Mouse (Mus musculus) mature B cell (primary cell): ENCODE results near the gene Cdkl3.
"Not testable (repeated sequence)": the region's sequence is repeated elsewhere in the genome, so short reads cannot be mapped to it uniquely, and the experiment has no call there.

Experiments used
- in situ Hi-C: fragments of 300-500 bp; cut with MboI; formaldehyde crosslinking; loops from 2 replicates; pipeline ENCODE4 v1.14.3; 2019

Gene Cdkl3

GRCm38 (mm10) chr11:52076742-52077352 lies 72.8 kb downstream of the Cdkl3 start:
- in situ Hi-C loops = no loop called here

GRCm38 (mm10) chr11:52077939-52078338 lies 73.9 kb downstream of the Cdkl3 start:
- in situ Hi-C loops = no loop called here

GRCm38 (mm10) chr11:52079978-52080377 lies 76.0 kb downstream of the Cdkl3 start:
- in situ Hi-C loops = no loop called here

GRCm38 (mm10) chr11:52080656-52081055 lies 76.6 kb downstream of the Cdkl3 start:
- in situ Hi-C loops = no loop called here

- in situ Hi-C loops = no loop called here
Observed at GRCm38 (mm10) chr11:52085857-52086203, 81.8 kb downstream of the Cdkl3 start.

GRCm38 (mm10) chr11:52086204-52086864 lies 82.3 kb downstream of the Cdkl3 start:
- in situ Hi-C loops = no loop called here

GRCm38 (mm10) chr11:52089291-52089690 lies 85.3 kb downstream of the Cdkl3 start:
- in situ Hi-C loops = no loop called here

GRCm38 (mm10) chr11:52091261-52091660 lies 87.2 kb downstream of the Cdkl3 start:
- in situ Hi-C loops = no loop called here

- in situ Hi-C loops = no loop called here
Observed at GRCm38 (mm10) chr11:52094568-52094967, 90.5 kb downstream of the Cdkl3 start.

- in situ Hi-C loops = no loop called here
Observed at GRCm38 (mm10) chr11:52097016-52097415, 93.0 kb downstream of the Cdkl3 start.

GRCm38 (mm10) chr11:52097596-52097995 lies 93.6 kb downstream of the Cdkl3 start:
- in situ Hi-C loops = no loop called here

- in situ Hi-C loops = no loop called here
Observed at GRCm38 (mm10) chr11:52098398-52098946, 94.5 kb downstream of the Cdkl3 start, which contains the start of gene Ppp2ca. Gene Ppp2ca, plus strand, starts transcription at chr11:52098681.

GRCm38 (mm10) chr11:52099031-52099761 lies 95.2 kb downstream of the Cdkl3 start:
- in situ Hi-C loops = no loop called here

GRCm38 (mm10) chr11:52099771-52100219 lies 95.8 kb downstream of the Cdkl3 start:
- in situ Hi-C loops = no loop called here

GRCm38 (mm10) chr11:52102977-52103376 lies 99.0 kb downstream of the Cdkl3 start:
- in situ Hi-C loops = no loop called here

GRCm38 (mm10) chr11:52105503-52105902 lies 101.5 kb downstream of the Cdkl3 start:
- in situ Hi-C loops = no loop called here

GRCm38 (mm10) chr11:52106037-52106436 lies 102.0 kb downstream of the Cdkl3 start:
- in situ Hi-C loops = no loop called here

GRCm38 (mm10) chr11:52106438-52106837 lies 102.4 kb downstream of the Cdkl3 start:
- in situ Hi-C loops = no loop called here

- in situ Hi-C loops = no loop called here
Observed at GRCm38 (mm10) chr11:52108796-52109195, 104.8 kb downstream of the Cdkl3 start.

- in situ Hi-C loops = no loop called here
Observed at GRCm38 (mm10) chr11:52109421-52109820, 105.4 kb downstream of the Cdkl3 start.

- in situ Hi-C loops = no loop called here
Observed at GRCm38 (mm10) chr11:52115479-52115878, 111.5 kb downstream of the Cdkl3 start.

- in situ Hi-C loops = not testable (repeated sequence)
Observed at GRCm38 (mm10) chr11:52116117-52116516, 112.1 kb downstream of the Cdkl3 start.

- in situ Hi-C loops = no loop called here
Observed at GRCm38 (mm10) chr11:52117156-52117555, 113.1 kb downstream of the Cdkl3 start.
